Mouse (Mus musculus) olfactory bulb, adult 2 months (tissue): ENCODE data around the gene AU041133. TPM values are rescaled to one million over a fixed set of nuclear protein-coding genes. Genes with fewer than 3 reads are reported as not detected.

Experiments
- H3K27ac ChIP-seq: fragments of 200-500 bp; 2 replicates; pipeline ENCODE4 v1.5.1; 2012; ENCODE audit warnings: low read depth, low read length; ENCODE audit not compliant: insufficient read depth
- H3K4me1 ChIP-seq: fragments of 200-500 bp; 2 replicates; pipeline ENCODE4 v1.6.1; 2012; ENCODE audit warnings: low read length; ENCODE audit not compliant: control insufficient read depth, insufficient read depth
- H3K4me3 ChIP-seq: fragments of 200-500 bp; 2 replicates; pipeline ENCODE4 v1.5.1; 2012; ENCODE audit warnings: mild to moderate bottlenecking, low read depth, low read length, moderate library complexity; ENCODE audit not compliant: insufficient read depth
- CTCF ChIP-seq: fragments of 200-500 bp; IDR thresholded peaks from 2 replicates; pipeline ENCODE4 v1.5.1; 2012; ENCODE audit warnings: low read depth, mild to moderate bottlenecking, low read length, moderate library complexity; ENCODE audit not compliant: insufficient read depth
- POLR2A ChIP-seq: fragments of 200-500 bp; IDR thresholded peaks from 2 replicates; pipeline ENCODE4 v1.6.1; 2012; ENCODE audit warnings: mild to moderate bottlenecking, low read depth, low read length, moderate library complexity; ENCODE audit not compliant: insufficient read depth
- WGBS: fragments of 180-500 bp; shearing (Covaris S2); methylation state at CpG from one replicate; pipeline ENCODE4 v1.1.7; 2018; 5-methylcytosine and 5-hydroxymethylcytosine counted together
- polyA plus RNA-seq: library from polyadenylated mRNA; stranded (reverse); fragments of >200 nt; gene quantifications from 2 replicates; pipeline ENCODE4 v1.2.4, GENCODE M21; 2012; ENCODE audit warnings: low replicate concordance; ENCODE audit not compliant: missing spikeins, insufficient read depth, insufficient read length

AU041133 gene
- polyA plus RNA-seq, 1 experiment = not detected

DNA sequence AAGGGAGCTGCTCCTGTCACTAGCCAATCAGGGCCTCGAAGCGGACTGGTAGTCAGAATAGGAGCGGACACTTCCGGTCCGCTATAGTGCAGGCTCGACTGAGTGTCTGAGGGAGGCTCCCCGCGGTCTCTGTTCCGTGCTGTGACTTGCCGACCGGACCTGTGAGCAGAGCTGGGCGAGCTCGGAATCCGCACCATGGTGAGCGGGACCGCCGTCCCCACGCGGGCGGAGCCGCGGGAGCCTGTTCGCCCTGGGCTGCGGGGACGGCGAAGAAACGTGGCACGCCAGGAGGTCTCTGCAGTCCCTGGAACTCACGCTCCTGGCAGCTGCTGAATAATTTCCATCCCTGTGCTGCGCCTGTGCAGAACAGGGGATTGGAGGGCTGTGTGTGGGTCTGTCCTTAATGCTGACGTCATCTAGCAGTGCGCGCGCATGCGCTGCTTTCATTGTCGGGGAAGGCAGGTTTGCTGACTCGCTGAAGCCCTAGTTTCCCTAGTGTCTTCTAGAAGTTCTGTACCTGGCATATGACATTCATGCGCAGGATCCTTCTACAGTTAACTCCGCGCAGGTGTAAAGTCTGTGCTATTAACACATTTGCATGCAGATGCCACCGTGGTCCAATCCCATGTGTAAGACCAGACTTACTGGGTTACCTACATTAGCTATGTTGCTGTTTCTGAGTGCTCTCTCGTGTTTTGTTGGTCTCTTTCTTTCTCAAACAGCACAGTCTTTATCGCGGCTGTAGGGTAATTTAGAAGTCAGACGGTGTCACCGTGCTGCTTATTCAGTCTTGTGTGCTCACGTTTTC lies 50.6 kb downstream of the AU041133 start:
- TF ChIP-seq CTCF = no peak
- peak; percentile 90 for TF ChIP-seq POLR2A
- 3% methylated on average over 47 of the region's 47 CpGs for WGBS

More for the DNA sequence above, 50.6 kb downstream of the AU041133 start:
- H3K4me3 ChIP-seq = peak overlapping the region; percentile 86
- H3K27ac ChIP-seq = peak overlapping the region; percentile 95
- 0 out of 2 replicates have a peak, but pooled peaks cover 2% of the 10 kb centered on the region for H3K4me1 ChIP-seq

Other genes starting within 250 kb of the AU041133 start
- gene Zfp781, start 197.5 kb upstream of the AU041133 start, polyA plus RNA-seq = not detected in 2 replicates
- not detected in 2 replicates for gene Zfp873, start 79.9 kb upstream of the AU041133 start, polyA plus RNA-seq
- gene BC024063, start 44.7 kb upstream of the AU041133 start, polyA plus RNA-seq = not detected in 2 replicates
- gene Zfp938, start 113.3 kb downstream of the AU041133 start, polyA plus RNA-seq = not detected in 2 replicates
- gene 4932415D10Rik, start 188.6 kb downstream of the AU041133 start, polyA plus RNA-seq = not detected in 2 replicates
- gene Gm4924, start 226.2 kb downstream of the AU041133 start, polyA plus RNA-seq = not detected in 2 replicates